Mouse (Mus musculus) urinary bladder, adult 2 months (tissue): ENCODE data around the gene Cckbr. TPM values are rescaled to one million over a fixed set of nuclear protein-coding genes. Genes with fewer than 3 reads are reported as not detected.
A peak's percentile ranks its signal among the peaks of the same experiment; 100 is the strongest.

Experiments
- DNase-seq: peaks from one replicate; pipeline ENCODE4 v3.0.0; 2022; ENCODE audit warnings: low spot score
- polyA plus RNA-seq: library from polyadenylated mRNA; depleted of rRNA; stranded (reverse); fragments of >200 nt; gene quantifications from 2 replicates; pipeline ENCODE4 v1.2.3, GENCODE M21; 2012; rRNA removed

The Cckbr gene
- polyA plus RNA-seq, 1 experiment: not detected

DNA sequence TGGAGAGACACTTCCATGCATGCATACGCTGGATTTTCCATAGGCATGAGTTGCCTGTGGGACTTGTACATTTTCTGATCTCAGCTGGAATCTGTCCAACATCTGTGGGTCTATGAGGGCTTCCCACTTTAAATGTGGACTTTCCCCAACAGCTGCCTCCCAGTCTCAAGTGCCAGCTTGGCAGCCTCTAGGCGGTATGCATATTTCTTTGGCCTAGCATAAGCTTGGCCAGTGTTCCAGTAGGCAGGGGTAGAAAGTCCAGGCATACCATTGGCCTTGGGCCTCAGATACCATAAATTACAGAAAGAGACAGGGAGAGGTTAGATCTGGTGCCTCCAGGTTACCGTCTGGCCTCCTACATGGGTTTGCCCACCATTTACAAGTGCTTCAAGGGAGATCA is 72.3 kb downstream of the Cckbr start:
- no peak for DNase-seq

- no peak for DNase-seq
Observed at GRCm38 (mm10) chr7:105498854-105499492, 73.4 kb downstream of the Cckbr start.

GRCm38 (mm10) chr7:105499676-105500075 is 74.1 kb downstream of the Cckbr start:
- no peak for DNase-seq

GRCm38 (mm10) chr7:105501984-105502383 is 76.5 kb downstream of the Cckbr start:
- DNase-seq: no peak

DNA sequence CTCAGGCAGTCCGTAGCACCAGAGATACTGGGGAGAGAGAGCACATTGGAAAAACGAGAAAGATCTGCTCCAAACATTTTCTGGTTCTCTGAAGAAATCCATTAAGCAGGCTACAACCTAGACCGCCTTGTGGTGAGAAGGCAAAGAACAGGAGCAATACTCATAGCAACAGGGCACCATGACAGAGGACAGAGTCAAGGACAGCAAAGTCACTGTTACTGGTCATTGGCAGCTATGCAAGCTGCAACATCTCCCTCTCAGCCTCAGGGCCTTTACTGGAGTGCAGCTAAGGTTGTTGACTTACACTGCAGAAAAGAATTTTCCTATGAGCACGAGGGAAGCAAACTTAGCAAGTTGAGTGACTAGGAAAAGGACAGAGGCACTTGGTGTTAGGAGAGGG is 81.7 kb downstream of the Cckbr start:
- no peak for DNase-seq

DNA sequence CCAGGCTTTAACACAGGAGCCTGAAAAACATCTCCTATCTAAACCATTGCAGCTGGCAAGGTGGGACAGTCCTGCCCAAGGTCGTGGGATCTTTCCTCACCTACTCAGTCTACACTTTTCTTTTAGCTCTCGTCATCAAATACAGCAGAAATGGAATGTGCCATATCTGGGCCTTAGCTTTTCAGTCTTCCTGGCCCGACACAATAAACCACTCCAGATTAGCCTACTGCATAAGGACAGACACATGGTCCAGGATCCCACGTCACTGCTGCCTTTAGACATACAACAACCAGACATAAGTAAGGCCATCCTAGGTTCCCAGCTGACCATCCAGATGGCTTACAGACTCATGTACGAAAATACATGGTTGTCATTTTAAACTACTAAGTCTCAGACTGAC is 84.6 kb downstream of the Cckbr start:
- DNase-seq: no peak

DNA sequence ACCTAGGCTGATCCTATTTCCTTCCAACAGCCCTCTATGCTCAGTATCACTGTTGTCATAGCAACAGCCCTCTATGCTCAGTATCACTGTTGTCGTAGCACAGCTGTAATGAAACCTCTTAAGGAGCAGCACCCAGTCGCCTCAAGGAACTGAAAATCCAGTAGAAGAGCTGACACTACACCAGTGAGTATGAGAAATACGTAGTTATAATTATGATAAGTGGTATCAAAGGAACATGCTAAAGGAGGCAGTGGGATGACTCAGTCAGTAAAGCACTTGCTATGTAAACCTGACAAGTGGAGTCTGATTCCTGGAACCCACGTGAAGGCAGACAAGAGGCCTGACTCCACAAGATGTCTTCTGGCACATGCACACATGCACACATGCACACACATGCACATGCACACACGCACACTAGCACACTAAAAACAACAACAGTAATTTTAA is 88.3 kb downstream of the Cckbr start:
- no peak for DNase-seq

- DNase-seq: no peak
Observed at GRCm38 (mm10) chr7:105514561-105514960, 89.0 kb downstream of the Cckbr start.

- DNase-seq: peak; percentile 43
Observed at GRCm38 (mm10) chr7:105515178-105515577, 89.6 kb downstream of the Cckbr start.

DNA sequence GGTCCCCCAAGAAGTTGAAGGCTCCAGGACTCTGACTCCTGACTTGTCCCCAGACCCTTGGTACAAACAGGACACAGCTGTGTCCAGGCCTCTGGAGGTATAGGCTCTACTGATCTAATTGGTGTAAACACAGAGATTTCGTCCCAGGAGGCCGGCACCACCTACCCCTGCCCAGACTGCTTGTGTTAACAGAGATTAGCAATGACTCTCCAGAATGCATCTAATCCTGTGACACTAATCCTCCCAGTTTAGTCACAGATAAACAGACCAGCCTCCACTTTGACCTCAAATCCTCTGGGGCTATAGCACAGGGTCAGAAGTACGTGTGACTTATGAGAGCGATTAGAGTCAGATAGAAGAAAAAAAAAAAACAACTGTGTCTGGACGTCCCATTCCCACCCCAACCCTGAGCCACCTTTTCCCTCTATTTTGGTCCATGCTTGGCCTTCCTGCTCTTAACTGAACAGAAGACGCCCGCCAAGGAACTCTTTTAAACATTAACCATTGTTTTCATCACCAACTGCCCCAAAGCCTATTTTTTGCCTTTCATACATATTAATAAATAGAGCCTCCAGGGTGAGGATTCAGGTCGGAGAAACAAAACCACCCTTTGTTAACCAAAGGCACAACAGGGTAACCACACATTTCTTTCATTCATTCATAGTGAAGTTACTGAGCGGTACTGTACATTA is 91.3 kb downstream of the Cckbr start:
- DNase-seq: no peak

DNA sequence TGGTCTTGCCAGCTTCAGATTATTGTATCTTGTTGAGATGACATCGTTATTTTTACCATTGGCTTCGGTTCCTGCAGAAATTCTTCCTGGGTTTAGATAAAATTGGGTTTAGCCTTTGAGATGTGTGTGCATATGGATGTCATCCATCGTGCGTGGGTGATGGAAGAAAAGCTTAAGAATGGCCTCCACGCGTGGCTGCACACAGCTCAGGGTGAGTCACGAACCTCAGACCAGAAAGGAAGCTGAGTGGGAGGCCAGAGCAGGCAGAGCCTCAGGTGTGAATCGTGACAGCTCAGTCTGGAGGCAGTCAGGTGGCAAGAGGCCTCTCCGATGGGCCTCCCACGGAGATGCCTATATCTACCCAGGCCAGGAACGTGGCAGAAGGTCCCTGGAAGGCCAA is 93.8 kb downstream of the Cckbr start:
- no peak for DNase-seq

- no peak for DNase-seq
Observed at GRCm38 (mm10) chr7:105519771-105520170, 94.2 kb downstream of the Cckbr start.

GRCm38 (mm10) chr7:105520201-105520600 is 94.7 kb downstream of the Cckbr start:
- no peak for DNase-seq

Other genes starting within 250 kb of the Cckbr start
- gene Olfr685, start 239.7 kb upstream of the Cckbr start, polyA plus RNA-seq: not detected in 2 replicates
- not detected in 2 replicates for gene Olfr686, start 218.2 kb upstream of the Cckbr start, polyA plus RNA-seq
- not detected in 2 replicates for gene Olfr688, start 137.6 kb upstream of the Cckbr start, polyA plus RNA-seq
- gene Olfr689, start 114.6 kb upstream of the Cckbr start, polyA plus RNA-seq: not detected in 2 replicates
- gene Olfr690, start 91.6 kb upstream of the Cckbr start, polyA plus RNA-seq: not detected in 2 replicates
- 0.03 TPM in 1 of 2 replicates, not detected in the other for gene Olfr691, start 83.5 kb upstream of the Cckbr start, polyA plus RNA-seq
- gene Olfr692, start 57.5 kb upstream of the Cckbr start, polyA plus RNA-seq: not detected in 2 replicates
- gene Gm5901, start 50.7 kb upstream of the Cckbr start, polyA plus RNA-seq: not detected in 2 replicates
- gene Fam160a2, start 25.7 kb upstream of the Cckbr start, polyA plus RNA-seq: 28.4 and 31.5 TPM in 2 replicates
- gene Cnga4, start 21.2 kb upstream of the Cckbr start, polyA plus RNA-seq: 0.04 and 0.10 TPM in 2 replicates
- gene Cavin3, start 56.6 kb downstream of the Cckbr start, polyA plus RNA-seq: 209 and 233 TPM in 2 replicates
- gene Smpd1, start 128.6 kb downstream of the Cckbr start, polyA plus RNA-seq: 31.3 and 38.4 TPM in 2 replicates
- 36.9 and 42.2 TPM in 2 replicates for gene Apbb1, start 155.9 kb downstream of the Cckbr start, polyA plus RNA-seq
- gene Hpx, start 174.4 kb downstream of the Cckbr start, polyA plus RNA-seq: 1.6 and 2.1 TPM in 2 replicates
- gene Trim3, start 207.8 kb downstream of the Cckbr start, polyA plus RNA-seq: 57.0 and 64.8 TPM in 2 replicates
- 90.1 and 108 TPM in 2 replicates for gene Timm10b, start 214.3 kb downstream of the Cckbr start, polyA plus RNA-seq
- 92.6 and 125 TPM in 2 replicates for gene Arfip2, start 214.7 kb downstream of the Cckbr start, polyA plus RNA-seq
- gene Gm45799, start 214.8 kb downstream of the Cckbr start, polyA plus RNA-seq: 49.2 and 53.0 TPM in 2 replicates
- gene Dnhd1, start 225.1 kb downstream of the Cckbr start, polyA plus RNA-seq: 5.1 and 5.5 TPM in 2 replicates